ENCODE assay signal across 24 mouse cellular contexts in genomic region chr4:12272378-12272777, GRCm38 (mm10).
DNase-seq lines count a peak whose midpoint lies in the region; ATAC-seq and TF ChIP-seq lines count a peak whose summit lies in the region.
"Had no signal": no experiment of that assay in that cellular context is flagged by ENCODE, and none has a peak within 500 bp of the region (broad histone marks: within the 10 kb centered on the region; RNA-seq: fewer than 3 reads in every experiment).

No protein-coding gene starts in this region.

- intact Hi-C loops in left cerebral cortex, postnatal 25 days (cut with DNase I): no loop called here

- no peak overlapping the region for H3K9ac ChIP-seq in forebrain, postnatal 0 days
- H3K9ac ChIP-seq in forebrain, embryonic 13.5 days: no peak overlapping the region
- H3K9ac ChIP-seq in neural tube, embryonic 15.5 days (replicated peaks): no peak overlapping the region
- H3K9ac ChIP-seq: limb, embryonic 15.5 days; liver, embryonic 14.5 days; lung, embryonic 15.5 days had no signal

- 53% methylated on average over 6 of the region's 6 CpGs for WGBS in forebrain, postnatal 0 days
- WGBS in forebrain, embryonic 13.5 days: 60% methylated on average over 6 of the region's 6 CpGs
- WGBS in neural tube, embryonic 15.5 days: 43% methylated on average over 6 of the region's 6 CpGs

- no peaks in the 10 kb centered on the region for H3K27me3 ChIP-seq in forebrain, postnatal 0 days (ENCODE audit: insufficient read depth, low read length)
- H3K27me3 ChIP-seq in forebrain, embryonic 13.5 days: no peaks in the 10 kb centered on the region
- H3K27me3 ChIP-seq in neural tube, embryonic 15.5 days (replicated peaks): no peaks in the 10 kb centered on the region
- H3K27me3 ChIP-seq: limb, embryonic 15.5 days; lung, embryonic 15.5 days; megakaryocyte, embryonic 14.5 days had no signal

- H3K9me3 ChIP-seq in forebrain, postnatal 0 days (ENCODE audit: low read length): no peaks in the 10 kb centered on the region
- no peaks in the 10 kb centered on the region for H3K9me3 ChIP-seq in forebrain, embryonic 13.5 days (replicated peaks)
- no peaks in the 10 kb centered on the region for H3K9me3 ChIP-seq in neural tube, embryonic 15.5 days (replicated peaks)
- H3K9me3 ChIP-seq: embryonic facial prominence, embryonic 10.5 days; limb, embryonic 15.5 days; lung, embryonic 15.5 days; megakaryocyte, embryonic 14.5 days had no signal

- H3K4me3 ChIP-seq in forebrain, postnatal 0 days (ENCODE audit: low read depth, low read length): no peak overlapping the region
- H3K4me3 ChIP-seq in forebrain, embryonic 13.5 days: no peak overlapping the region
- H3K4me3 ChIP-seq in neural tube, embryonic 15.5 days (replicated peaks): no peak overlapping the region
- H3K4me3 ChIP-seq: embryonic facial prominence, embryonic 10.5 days; left cerebral cortex, adult 2 months; limb, embryonic 15.5 days; lung, embryonic 15.5 days; megakaryocyte, embryonic 14.5 days had no signal

- DNase-seq in forebrain, postnatal 0 days: peak; percentile 29
- DNase-seq in left cerebral cortex, postnatal 25 days (ENCODE audit: low spot score in 2 of 2): peak; percentile 3 to 9
- DNase-seq in left cerebral cortex, adult 11 months (ENCODE audit: low spot score): no peak
- peak; percentile 19 for DNase-seq in brain, adult 2 months (ENCODE audit: low read depth, low spot score)
- DNase-seq in lung, adult 18-20 months: no peak
- DNase-seq: adrenal gland, postnatal 25 days; cerebellum, adult 11 months; cerebellum, postnatal 10 days; heart, postnatal 4 days; kidney, adult 18-20 months; layer of hippocampus, adult 9-11 months; left cerebral cortex, postnatal 4 days; lung, postnatal 36 days; right cerebral cortex, postnatal 14 days had no signal

- H3K27ac ChIP-seq in forebrain, postnatal 0 days (ENCODE audit: low read depth, low read length): no peak overlapping the region
- H3K27ac ChIP-seq in forebrain, embryonic 13.5 days: no peak overlapping the region
- H3K27ac ChIP-seq in neural tube, embryonic 15.5 days (replicated peaks): 0 out of 2 replicates have a peak overlapping the region, but pooled peaks have one; percentile 1
- H3K27ac ChIP-seq: embryonic facial prominence, embryonic 10.5 days; left cerebral cortex, adult 2 months; limb, embryonic 15.5 days; liver, embryonic 14.5 days; lung, embryonic 15.5 days; stomach, postnatal 0 days had no signal

- H3K4me1 ChIP-seq in forebrain, postnatal 0 days (ENCODE audit: insufficient read depth): no peaks in the 10 kb centered on the region
- H3K4me1 ChIP-seq in forebrain, embryonic 13.5 days: peaks cover 15% of the 10 kb centered on the region
- peaks cover 5% of the 10 kb centered on the region for H3K4me1 ChIP-seq in neural tube, embryonic 15.5 days
- H3K4me1 ChIP-seq: embryonic facial prominence, embryonic 10.5 days; limb, embryonic 15.5 days; lung, embryonic 15.5 days; megakaryocyte, embryonic 14.5 days had no signal

- H3K36me3 ChIP-seq in forebrain, postnatal 0 days (ENCODE audit: insufficient read depth): no peaks in the 10 kb centered on the region
- H3K36me3 ChIP-seq in forebrain, embryonic 13.5 days (ENCODE audit: poor library complexity, severe bottlenecking): no peaks in the 10 kb centered on the region
- H3K36me3 ChIP-seq in neural tube, embryonic 15.5 days: no peaks in the 10 kb centered on the region
- H3K36me3 ChIP-seq: embryonic facial prominence, embryonic 10.5 days; limb, embryonic 15.5 days; lung, embryonic 15.5 days had no signal

- H3K4me2 ChIP-seq in forebrain, postnatal 0 days (ENCODE audit: low read depth): no peak overlapping the region
- H3K4me2 ChIP-seq in forebrain, embryonic 13.5 days: no peak overlapping the region
- no peak overlapping the region for H3K4me2 ChIP-seq in neural tube, embryonic 15.5 days
- H3K4me2 ChIP-seq: limb, embryonic 15.5 days; lung, embryonic 15.5 days had no signal

- no peak for ATAC-seq in forebrain, postnatal 0 days
- no peak for ATAC-seq in forebrain, embryonic 13.5 days
- ATAC-seq in neural tube, embryonic 15.5 days (ENCODE audit: low FRiP score): no peak
- ATAC-seq: inflammation-experienced regulatory T-cells, adult 6 months had no signal

- TF ChIP-seq CTCF in forebrain, postnatal 0 days (IDR thresholded peaks at IDR 0.05; ENCODE audit: low read depth): no peak

Comparison
In these comparisons a context has a peak if more than half of its experiments do, and no peak if none do; other contexts are left out.
1. DNase-seq: peak in forebrain, postnatal 0 days (single experiment), left cerebral cortex, postnatal 25 days (2 of 2) and brain, adult 2 months (single experiment); none in left cerebral cortex, adult 11 months (single experiment) and lung, adult 18-20 months (0 of 2).